Mouse (Mus musculus) heart, adult 2 months (tissue): ENCODE measurements around the gene Bcas1.

ENCODE experiments used
- CTCF ChIP-seq: fragments of 200-600 bp; IDR thresholded peaks from 2 replicates; pipeline ENCODE4 v1.8.1; 2022; ENCODE audit warnings: antibody characterized with exemption, mild to moderate bottlenecking, moderate library complexity
- POLR2A ChIP-seq: fragments of 200-500 bp; IDR thresholded peaks from 2 replicates; pipeline ENCODE4 v1.6.1; 2011; ENCODE audit warnings: mild to moderate bottlenecking, low read depth, low read length, control low read depth; ENCODE audit not compliant: insufficient read depth

DNA sequence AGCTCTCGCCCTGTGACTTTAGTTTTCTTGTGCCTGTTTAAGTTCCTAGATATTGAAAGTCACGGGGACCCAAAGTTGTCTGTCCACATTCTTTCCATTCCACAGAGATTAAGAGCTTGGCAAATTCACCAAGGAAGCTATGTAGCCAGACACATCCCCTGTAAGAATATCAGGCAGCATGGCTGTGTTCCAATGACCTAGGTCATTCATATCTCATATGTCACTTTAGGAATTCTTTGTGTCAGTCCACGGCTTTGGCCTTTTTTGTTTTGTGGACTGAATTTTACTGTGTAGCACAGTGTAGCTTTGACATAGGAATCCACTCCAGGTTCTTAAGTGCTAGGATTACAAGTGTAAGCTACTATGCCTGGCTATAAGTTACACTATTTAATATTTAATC is 62.4 kb downstream of the Bcas1 start:
- TF ChIP-seq POLR2A = no peak
- TF ChIP-seq CTCF = no peak
